Mouse (Mus musculus): ENCODE measurements around the gene Chrdl1.

Chrdl1 gene

GRCm38 (mm10) chrX:143393791-143394369, at the start of gene Chrdl1:
Gene Chrdl1 (minus strand): TSS chrX:143394262.
- no peak for DNase-seq (ENCODE audit: low spot score in 2 of 2)

GRCm38 (mm10) chrX:143442638-143443037, 48.6 kb upstream of the Chrdl1 start:
- no peak for DNase-seq (ENCODE audit: low spot score in 2 of 2)

GRCm38 (mm10) chrX:143404601-143405000, 10.5 kb upstream of the Chrdl1 start:
- no peak for DNase-seq (ENCODE audit: low spot score in 2 of 2)

- no peak for DNase-seq (ENCODE audit: low spot score in 2 of 2)
Observed at GRCm38 (mm10) chrX:143366256-143366959, 27.7 kb downstream of the Chrdl1 start.

GRCm38 (mm10) chrX:143347227-143347626, 46.8 kb downstream of the Chrdl1 start:
- no peak for DNase-seq (ENCODE audit: low spot score in 2 of 2)

DNA sequence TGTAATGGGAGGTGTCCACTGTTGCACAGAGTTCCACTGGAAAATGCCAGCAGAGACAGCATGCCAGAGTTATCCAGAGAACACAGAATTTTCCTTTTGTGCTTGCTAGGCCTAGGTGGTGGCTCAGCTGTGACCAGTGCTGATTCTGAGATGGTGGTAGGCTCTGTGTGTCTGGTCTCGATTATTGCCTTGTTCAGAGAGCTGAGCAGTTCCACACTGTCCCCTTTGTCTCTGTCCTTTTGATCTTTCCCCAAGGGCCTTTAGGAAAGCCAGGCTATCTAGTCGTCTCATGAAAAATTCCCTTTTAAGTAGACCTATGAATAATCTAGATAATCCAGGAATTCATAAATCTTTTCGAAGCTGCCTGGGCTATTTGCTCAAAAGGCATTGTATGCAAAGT, 47.3 kb downstream of the Chrdl1 start:
- DNase-seq (ENCODE audit: low spot score in 2 of 2): no peak

DNA sequence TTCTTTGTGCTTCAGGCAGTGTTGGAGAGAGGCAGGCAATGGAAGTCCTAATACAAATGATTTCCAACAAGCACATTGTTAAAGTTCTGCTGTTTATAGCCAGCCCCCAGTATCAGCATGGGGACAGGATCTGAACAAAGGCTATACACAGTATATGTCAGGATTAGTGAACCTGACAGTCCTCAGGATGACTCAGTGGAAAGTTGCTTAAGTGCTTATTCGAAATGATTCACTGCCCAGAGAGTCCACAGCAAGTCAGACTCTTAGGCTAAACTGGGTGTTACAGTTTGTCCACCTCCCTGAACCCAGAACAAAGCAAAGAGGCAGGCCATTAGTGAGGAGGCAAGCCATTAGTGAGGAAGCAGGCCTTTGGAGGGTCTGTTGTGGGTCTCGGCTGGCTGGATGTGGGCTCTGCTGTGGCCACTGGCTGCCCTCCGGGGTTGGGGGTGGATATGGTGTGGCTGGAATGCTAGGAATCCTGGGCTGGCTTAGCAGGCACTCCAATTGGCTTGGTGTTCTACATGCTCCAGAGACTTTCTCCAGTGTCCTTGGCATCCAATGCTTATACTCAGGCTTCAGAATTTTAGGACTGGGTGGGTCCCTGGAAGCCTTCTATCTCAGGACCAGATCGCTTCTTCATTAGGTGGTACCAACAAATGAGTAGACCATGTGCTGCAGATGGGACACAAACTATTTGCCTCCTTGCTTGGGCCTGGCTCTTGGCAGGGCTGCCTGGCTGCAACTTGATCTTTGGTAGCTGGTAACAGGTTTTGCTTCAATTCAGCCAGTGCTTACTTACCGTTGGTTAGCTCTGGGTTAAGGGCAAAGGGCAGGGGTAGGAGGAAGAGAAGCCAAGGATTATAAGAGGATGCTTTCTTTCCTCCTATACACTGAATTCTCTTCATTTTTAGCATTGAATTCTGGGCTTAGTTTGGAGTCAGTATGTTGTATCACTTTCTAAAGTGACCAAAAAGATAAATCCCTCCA, 49.3 kb downstream of the Chrdl1 start:
- DNase-seq (ENCODE audit: low spot score in 2 of 2): no peak

DNA sequence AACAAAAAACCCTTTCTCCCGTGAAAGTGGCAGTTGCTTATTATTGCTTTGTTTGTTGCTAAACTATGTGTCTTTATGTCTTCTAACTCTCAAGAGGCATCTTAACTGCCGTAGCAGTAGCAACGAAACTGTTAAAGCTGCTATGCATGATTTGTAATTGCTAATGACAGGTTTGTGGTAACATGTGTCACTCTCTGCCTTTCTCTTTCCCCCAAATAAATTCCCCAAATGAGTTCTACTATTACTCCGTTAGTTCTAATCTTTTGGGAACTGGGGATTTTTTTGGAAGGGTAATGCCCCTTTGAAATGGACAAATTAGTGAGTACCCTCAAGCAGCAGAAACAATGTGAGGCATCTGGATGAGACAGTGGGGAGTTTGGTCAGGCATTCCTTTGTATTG, 55.9 kb downstream of the Chrdl1 start:
- DNase-seq (ENCODE audit: low spot score in 2 of 2): no peak

GRCm38 (mm10) chrX:143337561-143337960, 56.5 kb downstream of the Chrdl1 start:
- no peak for DNase-seq (ENCODE audit: low spot score in 2 of 2)

DNA sequence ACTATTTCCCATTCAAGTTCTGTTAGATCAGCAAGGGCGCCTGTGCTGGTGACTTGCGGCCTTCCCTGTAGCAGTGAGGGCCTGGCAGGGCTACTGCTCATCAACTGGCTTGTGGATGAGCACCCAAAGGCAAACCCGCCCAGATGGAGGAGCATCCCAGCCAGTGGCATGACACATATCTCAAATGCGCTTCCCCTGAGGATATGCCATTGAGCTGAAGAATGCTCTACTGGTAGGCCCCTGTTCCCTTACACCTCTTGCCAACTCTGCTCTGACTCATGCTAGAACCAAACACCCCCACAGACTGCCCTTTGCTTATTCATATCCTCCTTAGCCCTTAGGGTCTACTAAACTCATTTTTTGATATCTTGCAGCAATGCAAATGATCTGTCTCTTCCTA, 57.4 kb downstream of the Chrdl1 start:
- no peak for DNase-seq (ENCODE audit: low spot score in 2 of 2)

DNA sequence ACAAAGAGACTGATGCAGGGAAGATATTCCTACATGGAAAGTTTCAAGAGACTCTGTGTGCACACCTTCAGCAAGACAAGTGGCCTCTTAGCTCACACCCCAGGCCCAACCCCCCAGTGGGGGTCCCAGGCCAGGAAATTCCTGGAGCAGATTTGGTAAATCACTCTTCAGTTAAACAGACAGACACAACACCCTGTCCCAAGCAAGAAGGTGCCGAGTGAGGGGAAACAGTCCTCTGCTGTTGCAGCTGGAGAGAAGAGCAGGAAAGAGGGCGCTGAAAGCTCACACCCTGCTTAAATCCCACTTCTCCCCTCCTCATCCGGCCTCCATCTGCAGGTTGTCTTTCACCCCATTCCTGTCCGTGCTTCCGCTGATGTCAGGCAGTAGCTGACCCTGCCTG, 58.2 kb downstream of the Chrdl1 start:
- no peak for DNase-seq (ENCODE audit: low spot score in 2 of 2)

DNA sequence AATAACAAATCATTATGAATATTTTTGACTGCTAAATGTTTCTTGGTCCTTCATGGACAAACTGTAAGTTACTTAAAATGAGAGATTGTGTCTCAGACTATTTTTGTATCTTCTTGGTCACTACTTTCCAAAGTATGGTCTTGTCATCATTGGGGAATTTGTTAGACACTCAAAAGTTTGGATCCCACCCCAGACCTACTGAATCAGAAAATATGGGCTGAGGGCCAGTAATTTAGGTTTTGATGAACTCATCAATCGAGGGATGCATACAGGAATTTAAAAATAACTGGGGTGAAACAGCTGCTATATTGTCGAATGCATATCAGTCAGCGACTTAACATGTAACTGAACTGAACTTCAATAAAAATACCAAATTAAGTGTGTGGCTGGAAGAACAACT, 80.9 kb downstream of the Chrdl1 start:
- DNase-seq (ENCODE audit: low spot score in 2 of 2): no peak

- DNase-seq (ENCODE audit: low spot score in 2 of 2): no peak
Observed at GRCm38 (mm10) chrX:143294726-143295125, 99.3 kb downstream of the Chrdl1 start.

- DNase-seq (ENCODE audit: low spot score in 2 of 2): no peak
Observed at GRCm38 (mm10) chrX:143275202-143275601, 118.9 kb downstream of the Chrdl1 start.

GRCm38 (mm10) chrX:143250709-143251108, 143.4 kb downstream of the Chrdl1 start:
- no peak for DNase-seq (ENCODE audit: low spot score in 2 of 2)

Measured in natural killer cell, adult 2 months (primary cell).